Mouse (Mus musculus): ENCODE measurements around the gene Nin. TPM values are rescaled to one million over a fixed set of nuclear protein-coding genes. Genes with fewer than 3 reads are reported as not detected.

The Nin gene
- total RNA-seq, 2 experiments from 2014 or later = 36.7 to 39.8 TPM

DNA sequence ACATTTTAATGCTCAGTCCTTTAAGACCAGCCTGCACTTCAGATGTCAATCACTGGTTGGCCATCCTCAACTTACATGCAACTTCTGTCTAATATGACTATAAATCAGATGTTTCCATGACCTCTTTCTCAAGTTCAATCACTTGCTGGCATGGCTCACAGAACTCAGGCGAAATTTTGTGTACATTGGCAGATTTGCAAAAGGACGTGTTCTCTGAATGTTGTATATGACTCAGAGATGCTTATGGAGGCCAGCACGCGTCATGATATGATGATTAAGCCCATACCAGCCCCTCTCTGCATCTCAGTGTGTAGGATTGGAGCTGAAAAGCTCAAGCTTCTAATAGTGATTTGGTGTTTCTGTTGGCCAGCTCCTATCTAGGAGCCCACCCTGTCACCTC, 13.1 kb upstream of the Nin start:
- DNase-seq (ENCODE audit: low spot score in 2 of 2) = no peak

DNA sequence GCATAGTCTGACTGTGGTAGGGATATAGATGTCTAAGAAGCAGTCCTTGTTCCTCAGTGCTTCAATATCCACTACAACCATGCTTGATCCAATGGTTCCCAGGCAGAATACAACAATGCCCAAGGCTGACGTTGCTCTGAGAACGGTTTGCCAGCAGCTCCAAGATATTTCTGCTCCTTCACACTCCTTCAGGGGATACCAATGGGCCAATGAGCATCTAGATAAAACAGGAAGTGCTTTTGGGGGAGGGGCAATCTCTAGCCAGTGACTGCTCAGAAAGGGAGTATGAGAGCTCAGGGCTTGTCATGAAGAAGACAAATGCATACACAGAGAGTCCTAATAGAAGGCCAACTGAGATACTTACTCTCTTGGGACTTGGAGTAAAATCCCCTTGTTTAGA, 6.0 kb upstream of the Nin start:
- DNase-seq (ENCODE audit: low spot score in 2 of 2) = no peak

DNA sequence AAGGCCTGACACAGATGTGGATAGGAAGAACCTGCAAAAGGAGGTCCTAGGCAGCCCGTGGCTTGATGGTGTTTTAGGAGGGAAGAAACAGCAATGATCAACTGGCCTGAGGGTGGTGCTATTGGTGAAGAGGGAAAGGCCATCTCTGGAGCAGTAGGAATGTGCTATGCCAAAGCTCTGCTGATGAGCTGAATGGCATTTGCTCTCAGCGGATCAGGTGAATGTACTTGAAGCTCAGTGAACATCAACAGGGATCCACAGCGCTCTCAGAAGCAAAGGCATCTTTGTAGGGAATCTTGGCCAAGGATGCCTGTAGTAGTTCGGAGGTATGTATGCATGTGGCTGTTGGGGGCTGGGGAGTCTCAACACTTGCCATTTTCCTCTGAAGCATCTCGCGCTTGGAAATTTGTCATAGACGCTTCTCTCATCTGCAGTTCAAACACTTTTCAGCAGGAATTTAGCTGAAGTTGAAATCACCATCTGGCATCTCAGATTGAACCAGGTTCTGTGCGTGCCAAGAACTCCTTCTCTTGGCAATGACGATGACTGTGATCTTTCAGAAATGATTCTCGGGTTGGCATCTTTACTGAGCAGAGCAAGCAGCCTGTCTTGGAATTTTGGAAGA, 5.3 kb upstream of the Nin start:
- DNase-seq (ENCODE audit: low spot score in 2 of 2) = no peak

DNA sequence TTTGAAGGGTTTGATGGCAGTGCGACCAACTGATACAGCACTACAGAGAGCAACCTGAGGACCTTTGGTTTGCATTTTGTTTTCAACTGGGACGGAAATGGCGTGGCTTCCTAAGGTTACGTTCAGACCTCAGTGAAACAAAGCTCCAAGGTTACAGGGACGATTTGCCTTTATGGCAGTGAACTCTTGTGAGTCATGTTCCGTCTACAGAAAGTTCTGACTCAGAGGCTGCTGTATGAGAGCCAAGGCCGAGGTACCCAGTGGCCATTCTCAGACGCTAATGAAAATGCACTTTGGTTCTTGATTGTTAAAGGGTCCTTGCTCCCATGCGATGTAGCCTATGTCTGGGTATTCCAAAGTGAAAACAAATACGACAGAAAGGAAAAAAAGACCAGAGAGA, 3.6 kb upstream of the Nin start:
- DNase-seq (ENCODE audit: low spot score in 2 of 2) = no peak

- no peak for DNase-seq (ENCODE audit: low spot score in 2 of 2)
Observed at GRCm38 (mm10) chr12:70112090-70112383, 1.5 kb downstream of the Nin start.

DNA sequence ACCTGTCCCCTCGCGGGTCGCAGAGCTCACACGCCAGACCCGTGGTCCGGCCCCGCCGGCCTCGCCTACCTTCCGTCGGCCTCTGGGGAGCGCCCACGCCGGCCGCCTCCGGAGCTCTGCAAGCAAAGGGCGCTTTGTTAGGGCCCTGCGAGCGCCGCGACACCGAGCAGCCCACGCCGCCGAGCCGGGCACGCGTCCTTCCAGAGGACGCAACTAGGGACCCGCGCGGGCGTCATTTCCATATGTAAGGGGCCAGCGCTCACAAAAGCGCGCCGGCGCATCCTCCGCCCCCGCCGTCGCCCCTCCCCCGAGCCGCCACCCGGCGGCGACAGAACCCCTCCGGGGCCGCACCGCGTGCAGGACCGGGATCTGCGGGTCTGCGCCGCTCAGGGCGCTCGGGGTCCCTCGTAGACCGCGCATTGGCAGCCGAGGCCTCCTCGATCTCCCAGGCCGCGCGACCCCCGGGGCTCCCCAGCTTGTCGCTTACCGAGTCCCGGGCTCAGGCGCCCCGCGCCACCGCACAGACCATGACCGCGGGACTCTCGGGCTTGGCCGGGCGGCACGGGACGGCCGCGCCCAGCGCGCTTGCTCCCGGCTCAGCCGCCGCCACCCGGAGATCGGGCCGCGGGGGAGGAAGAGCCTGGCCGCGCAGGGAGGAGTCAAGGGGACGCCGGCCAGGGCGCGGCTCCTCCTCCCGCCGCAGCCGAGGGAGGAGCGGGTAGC, 2.0 kb downstream of the Nin start:
- peak; percentile 65 to 79 for DNase-seq (ENCODE audit: low spot score in 2 of 2)

DNA sequence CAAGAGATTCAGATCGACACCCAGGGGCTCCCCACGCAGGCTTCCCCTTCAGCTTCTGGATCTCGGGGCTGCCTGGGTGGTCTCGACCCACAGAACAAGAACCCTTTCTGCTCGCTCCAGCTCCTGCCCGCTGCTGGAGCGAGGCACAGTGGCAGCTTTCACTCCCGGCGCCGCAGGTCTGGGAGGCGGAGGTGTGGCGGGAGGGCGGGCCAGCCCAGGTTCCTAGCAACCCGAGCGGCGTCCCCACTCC, 2.5 kb downstream of the Nin start:
- no peak for DNase-seq (ENCODE audit: low spot score in 2 of 2)

- no peak for DNase-seq (ENCODE audit: low spot score in 2 of 2)
Observed at GRCm38 (mm10) chr12:70110375-70111116, 3.0 kb downstream of the Nin start.

- DNase-seq (ENCODE audit: low spot score in 2 of 2) = no peak
Observed at GRCm38 (mm10) chr12:70109921-70110320, 3.6 kb downstream of the Nin start.

- no peak for DNase-seq (ENCODE audit: low spot score in 2 of 2)
Observed at GRCm38 (mm10) chr12:70108104-70108503, 5.4 kb downstream of the Nin start.

DNA sequence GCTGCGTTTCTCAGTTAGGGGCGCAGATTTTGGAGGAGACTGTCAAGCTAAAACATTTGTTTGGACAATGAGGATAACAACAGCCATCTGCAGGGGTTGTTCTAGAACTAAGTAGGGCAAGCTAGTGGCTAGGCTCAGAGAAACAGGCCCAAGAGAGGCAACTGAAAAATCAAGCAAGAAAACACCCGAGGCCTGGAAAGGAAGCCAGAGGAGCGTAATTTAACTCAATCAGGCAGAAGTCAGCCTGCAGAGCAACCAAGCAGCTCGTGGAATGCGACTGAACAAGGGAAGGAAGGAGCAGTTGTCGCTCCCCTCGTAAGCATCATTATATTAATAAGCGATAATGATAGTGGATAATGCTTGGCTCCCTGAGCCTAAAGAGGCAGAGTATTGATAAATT, 7.0 kb downstream of the Nin start:
- DNase-seq (ENCODE audit: low spot score in 2 of 2) = no peak

DNA sequence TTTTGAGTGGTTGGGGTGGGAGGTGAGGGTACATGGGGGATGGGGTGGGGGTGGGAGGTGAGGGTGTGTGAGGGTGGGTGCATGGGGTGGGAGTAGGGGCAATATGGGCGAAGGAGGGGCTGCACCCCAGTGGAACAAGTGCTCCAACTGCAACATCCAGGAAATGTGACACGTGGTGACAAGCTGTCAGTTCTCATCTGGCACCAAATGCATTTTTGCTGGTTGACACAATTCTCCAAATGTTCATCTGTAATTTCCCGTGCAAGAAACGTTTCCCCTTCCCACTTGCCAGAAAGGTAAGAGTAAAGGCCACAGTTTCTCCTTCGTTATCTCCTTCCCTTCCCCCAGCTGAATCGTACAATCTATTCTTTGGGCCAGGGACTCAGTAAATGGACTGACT, 7.6 kb downstream of the Nin start:
- DNase-seq (ENCODE audit: low spot score in 2 of 2) = no peak

- no peak for DNase-seq (ENCODE audit: low spot score in 2 of 2)
Observed at GRCm38 (mm10) chr12:70104776-70105420, 8.6 kb downstream of the Nin start.

DNA sequence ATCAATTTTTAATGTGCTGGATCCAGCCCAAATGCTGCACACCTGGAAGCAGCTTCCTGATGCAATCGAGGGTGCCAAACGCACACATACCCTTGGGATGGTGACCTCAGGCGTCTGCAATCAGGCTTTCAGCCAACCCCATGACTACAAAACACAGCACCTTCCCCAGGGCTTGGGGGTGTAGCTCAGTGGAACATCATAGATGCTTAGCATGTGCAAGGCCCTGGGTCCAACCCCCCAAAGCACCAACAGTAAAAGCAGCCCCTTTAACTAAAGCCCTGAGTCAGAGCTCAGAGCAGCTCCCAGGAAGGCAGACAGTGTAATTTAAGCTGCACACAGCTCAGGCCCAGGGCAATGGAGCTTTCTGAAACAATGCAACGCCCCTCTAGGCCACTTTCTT, 9.3 kb downstream of the Nin start:
- DNase-seq (ENCODE audit: low spot score in 2 of 2) = peak in 1 of 2 experiments; percentile 16

DNA sequence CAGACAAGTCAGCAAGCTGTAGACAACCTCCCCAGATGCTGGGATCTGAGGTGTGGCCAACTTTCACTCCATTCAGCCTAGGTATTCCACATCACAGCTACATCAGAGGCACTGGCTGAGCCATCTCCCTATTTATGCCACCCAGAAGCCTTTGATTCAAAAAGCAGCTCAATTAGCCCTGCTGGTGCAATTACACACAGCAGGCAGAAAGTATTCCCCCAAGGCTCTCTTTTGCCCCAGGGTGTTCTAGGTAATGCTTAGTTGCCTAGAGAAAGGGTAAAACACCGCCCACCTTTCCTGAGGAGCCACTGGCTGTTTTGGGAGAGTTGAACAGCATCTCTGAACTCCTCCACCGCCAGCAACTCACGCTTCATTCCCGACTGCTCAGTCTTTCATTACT, 10.3 kb downstream of the Nin start:
- DNase-seq (ENCODE audit: low spot score in 2 of 2) = no peak

GRCm38 (mm10) chr12:70102426-70102825, 11.1 kb downstream of the Nin start:
- DNase-seq (ENCODE audit: low spot score in 2 of 2) = no peak

DNA sequence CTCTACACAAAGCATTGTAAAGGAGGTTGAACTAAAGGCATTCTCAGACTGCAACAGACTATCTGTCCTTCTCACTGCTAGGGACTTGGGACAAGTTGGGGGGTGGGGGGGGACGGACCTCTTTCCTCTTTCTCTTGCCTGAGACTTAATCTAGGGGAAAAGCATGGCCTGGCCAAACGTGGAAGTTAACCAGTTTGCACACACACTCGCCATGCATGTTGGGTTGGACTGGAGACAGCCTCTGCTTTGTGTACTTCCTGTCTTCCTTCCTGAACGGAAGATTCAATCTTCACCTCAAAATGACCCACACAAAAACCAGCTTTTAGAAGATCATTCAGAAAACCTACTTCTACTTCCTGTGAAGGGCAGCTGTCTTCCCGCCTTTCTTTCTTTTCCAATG, 11.7 kb downstream of the Nin start:
- DNase-seq (ENCODE audit: low spot score in 2 of 2) = no peak

- DNase-seq (ENCODE audit: low spot score in 2 of 2) = no peak
Observed at GRCm38 (mm10) chr12:70097901-70098300, 15.6 kb downstream of the Nin start.

GRCm38 (mm10) chr12:70097316-70097715, 16.2 kb downstream of the Nin start:
- no peak for DNase-seq (ENCODE audit: low spot score in 2 of 2)

- DNase-seq (ENCODE audit: low spot score in 2 of 2) = no peak
Observed at GRCm38 (mm10) chr12:70093266-70093893, 20.1 kb downstream of the Nin start.

- DNase-seq (ENCODE audit: low spot score in 2 of 2) = no peak
Observed at GRCm38 (mm10) chr12:70088297-70088696, 25.2 kb downstream of the Nin start.

GRCm38 (mm10) chr12:70085351-70085750, 28.2 kb downstream of the Nin start:
- no peak for DNase-seq (ENCODE audit: low spot score in 2 of 2)
